Mouse (Mus musculus): ENCODE data around the gene Aaas. TPM values are rescaled to one million over a fixed set of nuclear protein-coding genes. Genes with fewer than 3 reads are reported as not detected.

The Aaas gene
- polyA plus RNA-seq, 1 experiment from 2014 or later: 80.6 TPM

DNA sequence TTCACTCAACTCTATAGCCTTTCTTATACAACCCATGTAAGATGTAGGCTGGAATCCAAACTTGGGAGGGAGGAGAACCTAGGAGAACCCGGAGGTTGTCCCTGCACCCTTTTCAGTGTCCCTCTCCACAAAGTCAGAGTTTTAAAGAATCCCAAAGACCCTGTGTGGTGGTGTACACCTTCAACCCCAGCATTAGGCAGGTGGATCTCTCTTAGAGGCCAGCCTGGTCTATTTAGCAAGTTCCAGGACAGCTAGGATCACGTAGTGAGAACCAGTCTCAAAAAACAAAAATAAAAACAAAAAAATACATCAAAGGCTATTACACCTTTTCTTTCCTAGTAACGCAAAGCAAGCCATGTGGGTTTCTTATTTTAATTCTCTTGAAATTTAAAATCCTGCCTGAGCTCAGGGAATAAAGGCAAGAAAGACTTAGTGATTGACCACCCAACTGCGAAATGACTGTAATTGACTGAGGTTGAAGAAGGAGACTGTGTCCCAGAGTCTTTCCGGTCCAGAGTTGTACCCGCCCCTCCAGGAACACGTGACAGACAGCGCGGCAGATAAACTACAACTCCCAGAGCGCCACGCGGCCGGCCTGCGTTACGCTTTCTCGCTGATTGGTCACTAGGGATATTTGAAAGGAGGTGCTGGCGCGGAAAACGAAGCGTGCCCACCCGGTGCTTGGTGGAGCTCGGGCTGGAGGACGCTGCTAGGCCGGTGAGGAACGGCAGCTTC is 54.8 kb downstream of the Aaas start, which contains the start of gene Espl1:
Gene Espl1 (plus strand): TSS at position 634 of the 735 bp plus-strand sequence.
- peak; percentile 92 for ATAC-seq (ENCODE audit: insufficient number of reproducible peaks, insufficient read depth, low FRiP score, low TSS enrichment, low read depth)
- H3K9me3 ChIP-seq: no peaks in the 10 kb centered on the region
- no peaks in the 10 kb centered on the region for H3K27me3 ChIP-seq
- H3K4me1 ChIP-seq: peaks cover 18% of the 10 kb centered on the region
- 7% methylated on average over 25 of the region's 25 CpGs for WGBS
- H3K9ac ChIP-seq: peak within 1 kb of the TSS; percentile 70
- H3K27ac ChIP-seq: peak within 1 kb of the TSS; percentile 11; the same call in 1 of the 2 replicates
- H3K4me3 ChIP-seq: peak within 1 kb of the TSS; percentile 71
- peaks cover 25% of the 10 kb centered on the region for H3K36me3 ChIP-seq
- peak within 1 kb of the TSS; percentile 85 for H3K4me2 ChIP-seq

Other genes with a start within 250 kb of the Aaas start
- 20.4 and 21.6 TPM in 2 replicates for gene Spryd3, start 214.5 kb downstream of the Aaas start, polyA plus RNA-seq (2015; fragmentation: Nextera tagmentation; extraction: Ambion mirVana)
- gene Igfbp6, start 206.4 kb downstream of the Aaas start, polyA plus RNA-seq (2015; fragmentation: Nextera tagmentation; extraction: Ambion mirVana): 1.1 and 1.9 TPM in 2 replicates
- 0.88 TPM in 1 of 2 replicates, not detected in the other for gene Soat2, start 200.2 kb downstream of the Aaas start, polyA plus RNA-seq (2015; fragmentation: Nextera tagmentation; extraction: Ambion mirVana)
- gene Zfp740, start 147.5 kb downstream of the Aaas start, polyA plus RNA-seq (2015; fragmentation: Nextera tagmentation; extraction: Ambion mirVana): 82.4 and 86.3 TPM in 2 replicates
- 89.6 and 102 TPM in 2 replicates for gene Csad, start 146.0 kb downstream of the Aaas start, polyA plus RNA-seq (2015; fragmentation: Nextera tagmentation; extraction: Ambion mirVana)
- gene Itgb7, start 118.8 kb downstream of the Aaas start, polyA plus RNA-seq (2015; fragmentation: Nextera tagmentation; extraction: Ambion mirVana): 3.0 and 3.3 TPM in 2 replicates
- 135 and 143 TPM in 2 replicates for gene Rarg, start 93.3 kb downstream of the Aaas start, polyA plus RNA-seq (2015; fragmentation: Nextera tagmentation; extraction: Ambion mirVana)
- gene Gm9918, start 80.2 kb downstream of the Aaas start, polyA plus RNA-seq (2015; fragmentation: Nextera tagmentation; extraction: Ambion mirVana): 1.9 and 2.3 TPM in 2 replicates
- 60.3 and 67.3 TPM in 2 replicates for gene Mfsd5, start 71.3 kb downstream of the Aaas start, polyA plus RNA-seq (2015; fragmentation: Nextera tagmentation; extraction: Ambion mirVana)
- gene Espl1, start 54.5 kb downstream of the Aaas start, polyA plus RNA-seq (2015; fragmentation: Nextera tagmentation; extraction: Ambion mirVana): 25.3 and 26.4 TPM in 2 replicates
- gene Pfdn5, start 24.7 kb downstream of the Aaas start, polyA plus RNA-seq (2015; fragmentation: Nextera tagmentation; extraction: Ambion mirVana): 458 and 502 TPM in 2 replicates
- 109 TPM in 2 replicates for gene Myg1, start 19.1 kb downstream of the Aaas start, polyA plus RNA-seq (2015; fragmentation: Nextera tagmentation; extraction: Ambion mirVana)
- 24.1 and 32.7 TPM in 2 replicates for gene Sp7, start 16.4 kb upstream of the Aaas start, polyA plus RNA-seq (2015; fragmentation: Nextera tagmentation; extraction: Ambion mirVana)
- 12.3 and 14.1 TPM in 2 replicates for gene Sp1, start 55.4 kb upstream of the Aaas start, polyA plus RNA-seq (2015; fragmentation: Nextera tagmentation; extraction: Ambion mirVana)
- not detected in 2 replicates for gene Amhr2, start 94.6 kb upstream of the Aaas start, polyA plus RNA-seq (2015; fragmentation: Nextera tagmentation; extraction: Ambion mirVana)
- 74.8 and 79.2 TPM in 2 replicates for gene Prr13, start 108.3 kb upstream of the Aaas start, polyA plus RNA-seq (2015; fragmentation: Nextera tagmentation; extraction: Ambion mirVana)
- gene Pcbp2, start 119.8 kb upstream of the Aaas start, polyA plus RNA-seq (2015; fragmentation: Nextera tagmentation; extraction: Ambion mirVana): 262 and 269 TPM in 2 replicates
- gene Gm10337, start 153.0 kb upstream of the Aaas start, polyA plus RNA-seq (2015; fragmentation: Nextera tagmentation; extraction: Ambion mirVana): 5.2 and 9.0 TPM in 2 replicates
- gene Map3k12, start 166.3 kb upstream of the Aaas start, polyA plus RNA-seq (2015; fragmentation: Nextera tagmentation; extraction: Ambion mirVana): 24.1 and 25.2 TPM in 2 replicates
- gene Tarbp2, start 167.4 kb upstream of the Aaas start, polyA plus RNA-seq (2015; fragmentation: Nextera tagmentation; extraction: Ambion mirVana): 100 and 110 TPM in 2 replicates
- 2.9 and 3.8 TPM in 2 replicates for gene Npff, start 174.2 kb upstream of the Aaas start, polyA plus RNA-seq (2015; fragmentation: Nextera tagmentation; extraction: Ambion mirVana)